Mouse (Mus musculus): ENCODE results near the gene Ralbp1.

Ralbp1 gene

DNA sequence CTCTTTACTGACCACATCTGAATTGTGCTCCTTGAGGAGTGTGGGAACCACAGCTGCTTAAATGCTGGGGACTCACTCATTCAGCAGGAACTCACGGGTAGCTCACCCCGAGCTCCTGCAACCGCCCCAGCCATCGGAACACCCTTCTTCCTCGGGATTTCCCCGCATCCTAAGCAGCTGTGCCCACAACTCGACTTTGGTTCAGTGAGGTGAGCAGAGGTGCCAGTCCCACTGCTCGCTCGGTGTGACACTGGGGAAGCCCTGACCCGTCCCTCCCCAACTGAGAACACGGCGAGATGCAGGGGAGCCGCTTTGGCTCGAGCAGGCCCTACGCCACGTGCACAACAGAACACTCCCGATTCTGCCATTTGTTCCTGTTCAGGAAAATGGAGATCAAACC lies 35.1 kb downstream of the Ralbp1 start:
- DNase-seq (ENCODE audit: low read depth, low spot score), result no peak

GRCm38 (mm10) chr17:65847694-65848449 lies 37.7 kb downstream of the Ralbp1 start:
- DNase-seq (ENCODE audit: low read depth, low spot score), result no peak

DNA sequence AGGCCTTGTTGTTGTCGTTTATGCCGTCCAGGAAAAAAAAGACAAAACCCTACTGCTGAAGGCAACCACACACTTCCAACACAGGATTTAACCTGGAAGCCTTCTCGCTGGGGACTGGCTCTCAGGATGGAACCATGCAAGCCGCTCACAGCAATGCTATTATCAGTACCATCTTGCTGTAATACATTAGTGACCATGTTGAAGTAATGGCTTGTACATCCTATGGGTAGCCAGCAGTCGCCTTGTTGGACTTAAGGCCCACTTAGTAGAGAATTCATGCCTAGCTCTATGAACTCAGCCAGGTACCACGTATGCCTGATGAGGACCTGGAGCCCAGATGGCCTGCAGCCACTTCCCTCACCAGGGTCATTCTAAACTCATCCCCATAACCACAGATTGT lies 40.2 kb downstream of the Ralbp1 start:
- no peak for DNase-seq (ENCODE audit: low read depth, low spot score)

DNA sequence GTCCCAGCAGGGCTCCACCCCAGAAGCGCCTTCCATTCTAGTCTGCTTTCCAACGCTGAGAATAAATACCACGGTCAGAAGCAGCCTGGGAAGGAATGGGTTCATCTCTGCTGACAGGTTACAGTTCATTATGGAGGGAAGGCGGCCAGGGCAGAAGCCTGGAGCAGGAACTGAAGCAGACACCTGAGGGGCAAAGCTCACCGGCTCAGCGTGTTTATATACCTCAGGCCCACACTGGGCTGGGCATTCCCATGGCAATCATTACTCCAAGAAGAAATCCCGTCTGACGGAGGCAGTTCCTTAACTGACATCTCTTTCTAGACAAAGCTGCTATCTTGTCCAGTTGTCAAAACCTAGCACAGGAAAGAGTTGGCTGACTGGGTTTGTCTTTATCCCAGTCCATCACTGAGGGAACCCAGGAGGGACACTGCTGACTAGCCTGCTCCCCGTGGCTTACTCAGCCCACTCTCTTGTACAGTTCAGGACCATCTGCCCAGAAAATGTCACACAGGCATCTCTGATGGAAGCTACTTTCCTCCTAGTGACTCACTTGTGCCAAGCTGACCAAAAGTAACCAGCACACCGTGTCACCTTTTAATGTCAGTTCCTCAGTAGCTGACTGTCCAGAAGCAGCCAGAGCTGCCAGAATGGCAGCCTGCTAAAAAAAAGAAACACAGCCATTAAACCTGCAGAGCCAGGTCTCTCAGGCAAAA lies 42.8 kb downstream of the Ralbp1 start:
- DNase-seq (ENCODE audit: low read depth, low spot score), result no peak

DNA sequence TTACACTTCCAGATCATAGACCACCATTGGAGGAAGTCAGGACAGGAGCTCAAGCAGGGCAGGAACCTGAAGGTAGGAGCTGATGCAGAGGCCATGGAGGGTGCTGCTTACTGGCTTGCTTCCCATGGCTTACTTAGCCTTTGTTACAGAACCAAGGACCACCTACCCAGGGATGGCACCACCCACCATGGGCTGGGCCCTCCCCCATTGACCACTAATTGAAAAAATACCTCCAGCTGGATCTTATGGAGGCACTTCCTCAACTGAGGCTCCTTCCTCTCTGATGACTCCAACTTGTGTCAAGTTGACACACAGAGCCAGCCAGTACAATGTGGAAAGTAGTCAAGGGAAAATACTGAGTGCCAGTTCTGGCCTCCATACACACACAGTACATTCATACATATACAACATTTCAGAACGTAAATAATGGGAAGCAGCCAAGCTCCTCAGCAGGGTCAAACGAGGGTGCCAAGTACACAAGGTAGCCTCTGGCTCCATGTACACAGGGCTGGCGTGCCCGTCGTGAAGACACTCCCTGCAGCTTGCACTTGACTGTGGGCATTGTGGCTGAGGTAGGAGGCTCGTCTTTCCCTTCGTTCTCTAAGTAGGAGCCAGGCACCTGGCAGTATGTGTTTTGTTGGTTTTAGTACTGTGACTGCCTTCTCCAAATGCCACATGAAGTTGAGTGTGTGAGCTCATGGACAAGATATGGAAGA lies 45.9 kb downstream of the Ralbp1 start:
- DNase-seq (ENCODE audit: low read depth, low spot score), result no peak

- DNase-seq (ENCODE audit: low read depth, low spot score), result no peak
These were observed 48.9 kb downstream of the Ralbp1 start for GRCm38 (mm10) chr17:65836746-65837145.

- no peak for DNase-seq (ENCODE audit: low read depth, low spot score)
These were observed 51.7 kb downstream of the Ralbp1 start for GRCm38 (mm10) chr17:65833891-65834290.

DNA sequence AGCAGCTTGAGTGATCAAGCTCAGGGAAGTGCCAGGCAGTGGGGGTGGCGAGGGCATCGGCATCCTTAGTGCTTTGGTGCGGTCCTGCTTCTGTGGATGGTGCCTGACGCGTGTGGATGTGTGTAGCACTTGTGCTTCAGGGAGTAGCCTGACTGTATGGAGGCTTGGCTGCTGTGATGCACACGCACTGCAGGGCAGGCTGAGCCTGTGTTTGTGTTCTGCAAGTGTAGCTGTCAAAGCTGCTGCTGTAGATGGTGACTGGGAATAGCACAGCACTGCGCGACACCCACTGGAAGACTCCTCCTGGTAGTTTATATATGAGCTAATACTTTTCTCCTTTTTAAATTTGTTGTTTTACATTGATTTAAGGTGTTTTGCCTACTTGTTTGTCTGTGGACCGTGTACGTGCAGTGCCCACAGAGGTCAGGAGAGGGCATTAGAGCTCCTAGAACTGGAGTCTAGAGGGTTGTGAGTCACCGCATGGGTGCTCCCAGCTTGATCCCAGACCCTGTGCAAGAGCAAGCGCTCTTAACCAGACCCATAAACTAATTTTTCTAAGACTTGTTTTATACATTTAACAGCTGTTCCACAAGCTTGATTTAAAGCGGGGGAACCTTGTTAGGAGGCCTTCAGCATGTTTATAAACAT lies 55.3 kb downstream of the Ralbp1 start:
- DNase-seq (ENCODE audit: low read depth, low spot score), result no peak

DNA sequence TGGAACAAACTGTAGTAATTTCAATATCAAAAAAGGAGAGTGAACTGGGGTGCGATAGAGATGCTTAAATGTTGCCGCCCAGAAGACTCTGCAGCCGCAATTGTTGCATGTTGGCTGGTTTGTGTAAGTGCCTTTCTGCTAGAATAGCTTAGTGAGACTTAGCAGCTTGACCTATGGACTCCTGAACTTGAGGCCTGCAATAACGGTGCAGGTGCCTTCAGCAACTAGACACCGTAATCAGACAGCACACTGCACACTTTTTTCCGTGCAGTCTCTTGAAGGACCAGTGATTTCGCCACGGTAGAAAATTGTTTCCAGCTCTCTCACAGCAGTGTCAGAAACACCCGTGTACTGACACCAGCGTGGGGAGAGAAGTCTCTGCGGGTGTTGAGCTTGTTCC lies 56.6 kb downstream of the Ralbp1 start:
- no peak for DNase-seq (ENCODE audit: low read depth, low spot score)

DNA sequence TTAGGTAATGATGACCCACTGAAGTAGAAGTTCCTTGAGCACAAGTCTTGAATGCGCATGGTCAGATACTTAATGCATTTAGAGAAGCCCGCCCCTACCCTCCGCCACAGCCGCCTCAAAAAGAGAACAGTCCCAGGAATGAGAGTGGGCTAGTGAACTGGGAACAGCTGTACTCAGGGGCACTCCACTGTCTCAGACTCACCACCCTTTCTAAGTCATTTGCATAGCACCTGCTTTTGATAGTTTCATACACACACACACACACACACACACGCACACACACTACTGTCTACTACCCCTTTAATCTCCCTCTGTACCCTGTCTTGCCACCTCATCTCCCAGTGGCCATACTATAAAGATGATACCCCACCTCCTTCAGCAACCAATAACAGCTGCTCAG lies 57.7 kb downstream of the Ralbp1 start:
- DNase-seq (ENCODE audit: low read depth, low spot score), result no peak

GRCm38 (mm10) chr17:65827119-65827840 lies 58.3 kb downstream of the Ralbp1 start:
- DNase-seq (ENCODE audit: low read depth, low spot score), result no peak

DNA sequence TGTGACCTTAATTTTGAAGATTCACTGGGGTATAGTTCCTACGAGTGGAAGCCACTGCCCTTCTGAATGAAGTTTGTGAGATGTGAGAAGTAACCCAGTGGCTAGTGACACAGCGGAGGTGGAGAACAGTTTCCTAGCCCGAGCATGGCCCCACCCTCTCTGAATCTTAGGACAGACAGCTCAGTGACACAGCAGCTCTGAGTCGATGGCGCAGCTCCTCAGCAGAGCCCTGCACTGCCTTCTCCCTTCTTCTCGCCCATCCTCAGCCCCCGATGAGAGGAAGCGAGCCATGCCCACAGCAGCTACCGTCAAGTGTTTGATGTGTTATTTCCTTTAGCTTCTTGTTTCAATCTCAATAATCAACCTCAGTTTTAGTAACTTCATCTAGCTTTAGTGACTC lies 59.3 kb downstream of the Ralbp1 start:
- no peak for DNase-seq (ENCODE audit: low read depth, low spot score)

- DNase-seq (ENCODE audit: low read depth, low spot score), result no peak
These were observed 61.4 kb downstream of the Ralbp1 start for GRCm38 (mm10) chr17:65824246-65824645.

DNA sequence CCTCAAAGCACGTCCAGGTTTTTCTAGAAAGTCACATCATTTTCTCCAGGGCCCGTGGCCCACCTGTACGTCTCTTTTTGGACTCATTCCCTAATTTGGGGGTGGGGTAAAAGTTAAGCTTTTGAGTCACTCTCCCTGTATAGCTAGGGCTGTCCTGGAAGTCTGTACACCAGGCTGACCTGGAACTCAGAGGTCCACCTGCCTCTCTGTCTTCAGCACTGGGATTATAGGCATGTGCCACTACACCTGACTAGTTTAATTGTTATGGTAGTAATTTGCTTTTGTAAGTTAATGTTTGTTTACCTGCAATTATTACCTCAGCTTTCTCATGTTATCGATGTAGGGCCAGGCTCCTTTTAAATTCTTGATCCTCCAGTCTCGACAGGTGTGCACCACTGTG lies 63.2 kb downstream of the Ralbp1 start:
- no peak for DNase-seq (ENCODE audit: low read depth, low spot score)

GRCm38 (mm10) chr17:65820197-65820596 lies 65.4 kb downstream of the Ralbp1 start:
- no peak for DNase-seq (ENCODE audit: low read depth, low spot score)

- no peak for DNase-seq (ENCODE audit: low read depth, low spot score)
These were observed 71.8 kb downstream of the Ralbp1 start for GRCm38 (mm10) chr17:65813763-65814162.

DNA sequence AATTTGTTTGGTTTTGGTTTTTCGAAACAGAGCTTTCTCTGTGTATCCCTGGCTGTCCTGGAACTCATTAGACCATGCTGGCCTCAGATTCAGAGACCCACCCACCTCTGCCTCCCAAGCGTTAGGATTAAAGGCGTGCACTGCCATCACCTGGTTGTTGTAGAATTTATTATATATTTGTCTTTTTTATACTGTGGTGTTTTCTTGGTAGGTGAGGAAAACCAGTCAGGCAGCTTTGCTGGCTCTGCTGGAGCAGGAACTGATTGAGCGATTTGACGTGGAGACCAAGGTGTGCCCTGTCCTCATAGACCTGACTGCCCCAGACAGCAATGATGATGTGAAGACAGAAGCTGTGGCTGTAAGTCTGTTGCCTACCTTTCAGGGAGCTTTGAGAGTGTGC lies 74.6 kb downstream of the Ralbp1 start:
- DNase-seq (ENCODE audit: low read depth, low spot score), result no peak

DNA sequence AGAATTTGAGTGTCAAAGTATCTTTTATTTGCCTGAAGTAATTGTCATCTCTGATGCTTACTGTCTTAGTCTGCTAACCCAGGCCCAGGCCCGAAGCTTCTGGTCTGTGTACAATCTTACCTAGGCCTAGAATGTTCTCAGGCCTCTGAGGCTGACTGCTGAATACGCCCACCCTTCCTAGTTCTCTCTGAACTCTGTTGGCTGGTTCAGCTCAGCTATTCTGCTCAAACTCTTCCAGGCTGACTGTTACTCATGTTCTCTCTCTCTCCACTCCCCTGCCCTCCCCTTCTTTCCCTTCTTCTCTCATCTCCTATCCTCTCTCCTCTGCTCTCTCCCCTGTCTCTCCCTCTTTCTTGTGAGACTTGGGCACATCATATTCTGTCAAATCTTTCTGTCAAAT lies 79.2 kb downstream of the Ralbp1 start:
- no peak for DNase-seq (ENCODE audit: low read depth, low spot score)

DNA sequence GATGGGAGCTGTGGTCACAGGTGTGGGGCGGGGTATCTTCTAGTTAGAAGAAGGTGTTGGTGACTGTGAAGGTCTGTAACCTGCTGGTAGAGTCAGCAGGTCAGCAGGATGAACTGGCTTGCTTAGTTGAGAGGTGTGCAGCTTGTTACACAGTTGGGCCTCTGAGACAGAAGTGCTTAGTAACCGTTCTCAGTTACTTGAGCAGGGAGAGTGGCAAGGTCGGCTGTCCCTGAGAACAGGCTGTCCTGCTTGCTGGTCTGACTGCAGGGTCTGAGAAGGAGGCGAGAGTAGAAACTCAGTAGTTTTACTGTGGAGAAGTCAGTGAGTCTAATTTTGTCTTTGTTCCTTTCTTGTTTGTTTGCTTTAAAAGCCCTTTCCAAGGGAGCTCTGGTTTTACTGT lies 79.6 kb downstream of the Ralbp1 start:
- no peak for DNase-seq (ENCODE audit: low read depth, low spot score)

- DNase-seq (ENCODE audit: low read depth, low spot score), result no peak
These were observed 83.6 kb downstream of the Ralbp1 start for GRCm38 (mm10) chr17:65802026-65802425.

DNA sequence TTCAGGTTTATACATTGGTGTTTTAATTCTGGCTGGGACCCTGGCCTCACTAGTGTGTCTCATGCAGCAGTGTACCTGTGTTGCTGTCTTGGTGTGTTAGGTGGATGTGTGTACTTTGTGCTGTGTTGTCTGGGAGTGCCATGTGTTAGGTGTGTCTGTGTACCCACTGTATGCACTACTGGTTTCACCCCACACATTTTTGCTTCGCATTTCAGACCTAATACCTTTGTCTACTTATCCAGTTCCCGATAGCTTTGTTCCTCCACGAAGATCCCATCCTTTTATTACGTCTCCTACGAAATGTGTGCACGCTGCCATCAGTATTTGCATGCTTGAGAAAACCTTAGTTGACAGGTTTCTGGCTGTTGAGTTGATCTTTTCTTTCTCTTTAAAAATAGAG lies 85.1 kb downstream of the Ralbp1 start:
- DNase-seq (ENCODE audit: low read depth, low spot score), result no peak

GRCm38 (mm10) chr17:65799353-65799752 lies 86.2 kb downstream of the Ralbp1 start:
- DNase-seq (ENCODE audit: low read depth, low spot score), result no peak

Measured in WW6 (cell line).